Mouse (Mus musculus): Measurements from ENCODE around the gene Rufy1.

GRCm38 (mm10) chr11:50454934-50455333, 24.0 kb upstream of the Rufy1 start:
- TF ChIP-seq CTCF (IDR thresholded peaks at IDR 0.05) (no peak), EP300 (IDR thresholded peaks at IDR 0.05; ENCODE audit: insufficient read depth, low read depth, low read length) (no peak), POLR2A (IDR thresholded peaks at IDR 0.05; ENCODE audit: insufficient read depth, low read depth, low read length) (no peak)
